Mouse (Mus musculus): ENCODE measurements around the gene Paqr8.
A peak's percentile ranks its signal among the peaks of the same experiment; 100 is the strongest.
"Not testable (repeated sequence)": the region's sequence is repeated elsewhere in the genome, so short reads cannot be mapped to it uniquely, and the experiment has no call there.

Gene Paqr8

GRCm38 (mm10) chr1:20912115-20912514 is 21.7 kb downstream of the Paqr8 start:
- DNase-seq (ENCODE audit: low spot score), result no peak

- peak; percentile 38 for DNase-seq (ENCODE audit: low spot score)
Measured at GRCm38 (mm10) chr1:20912527-20913171, 22.2 kb downstream of the Paqr8 start.

GRCm38 (mm10) chr1:20914769-20915168 is 24.4 kb downstream of the Paqr8 start:
- no peak for DNase-seq (ENCODE audit: low spot score)

- DNase-seq (ENCODE audit: low spot score), result peak; percentile 20
Measured at GRCm38 (mm10) chr1:20915608-20916007, 25.2 kb downstream of the Paqr8 start.

GRCm38 (mm10) chr1:20917496-20918050 is 27.2 kb downstream of the Paqr8 start:
- DNase-seq (ENCODE audit: low spot score), result no peak

- no peak for DNase-seq (ENCODE audit: low spot score)
Measured at GRCm38 (mm10) chr1:20919728-20920127, 29.3 kb downstream of the Paqr8 start.

- peak; percentile 12 for DNase-seq (ENCODE audit: low spot score)
Measured at GRCm38 (mm10) chr1:20921081-20921528, 30.7 kb downstream of the Paqr8 start.

- DNase-seq (ENCODE audit: low spot score), result no peak
Measured at GRCm38 (mm10) chr1:20922612-20923399, 32.4 kb downstream of the Paqr8 start.

GRCm38 (mm10) chr1:20925324-20925723 is 34.9 kb downstream of the Paqr8 start:
- DNase-seq (ENCODE audit: low spot score), result not testable (repeated sequence)

- no peak for DNase-seq (ENCODE audit: low spot score)
Measured at GRCm38 (mm10) chr1:20925926-20926325, 35.5 kb downstream of the Paqr8 start.

- DNase-seq (ENCODE audit: low spot score), result no peak
Measured at GRCm38 (mm10) chr1:20926376-20926775, 36.0 kb downstream of the Paqr8 start.

- DNase-seq (ENCODE audit: low spot score), result no peak
Measured at GRCm38 (mm10) chr1:20928487-20928886, 38.1 kb downstream of the Paqr8 start.

- peak; percentile 15 for DNase-seq (ENCODE audit: low spot score)
Measured at GRCm38 (mm10) chr1:20933457-20933856, 43.1 kb downstream of the Paqr8 start.

- peak; percentile 31 for DNase-seq (ENCODE audit: low spot score)
Measured at GRCm38 (mm10) chr1:20935106-20935505, 44.7 kb downstream of the Paqr8 start.

GRCm38 (mm10) chr1:20939046-20939445 is 48.6 kb downstream of the Paqr8 start:
- DNase-seq (ENCODE audit: low spot score), result no peak

GRCm38 (mm10) chr1:20940151-20940550 is 49.7 kb downstream of the Paqr8 start:
- peak; percentile 10 for DNase-seq (ENCODE audit: low spot score)

- DNase-seq (ENCODE audit: low spot score), result no peak
Measured at GRCm38 (mm10) chr1:20941322-20941721, 50.9 kb downstream of the Paqr8 start.

- no peak for DNase-seq (ENCODE audit: low spot score)
Measured at GRCm38 (mm10) chr1:20941857-20942256, 51.5 kb downstream of the Paqr8 start.

- no peak for DNase-seq (ENCODE audit: low spot score)
Measured at GRCm38 (mm10) chr1:20943016-20943415, 52.6 kb downstream of the Paqr8 start.

- DNase-seq (ENCODE audit: low spot score), result peak; percentile 93
Measured at GRCm38 (mm10) chr1:20951300-20951763, 60.9 kb downstream of the Paqr8 start, which contains the start of gene Efhc1. Gene Efhc1 (plus strand): TSS chr1:20951626.

GRCm38 (mm10) chr1:20951799-20952198 is 61.4 kb downstream of the Paqr8 start:
- DNase-seq (ENCODE audit: low spot score), result no peak

- DNase-seq (ENCODE audit: low spot score), result no peak
Measured at GRCm38 (mm10) chr1:20954876-20955275, 64.5 kb downstream of the Paqr8 start.

- DNase-seq (ENCODE audit: low spot score), result no peak
Measured at GRCm38 (mm10) chr1:20969642-20970041, 79.2 kb downstream of the Paqr8 start.
